Mouse (Mus musculus): ENCODE measurements at regions not wholly inside any gene's neighbourhood (a gene's known extent, or its start where the extent isn't known, plus 50 kb on each side); places are given as distances from the start of the nearest gene placed in this dataset.

DNA sequence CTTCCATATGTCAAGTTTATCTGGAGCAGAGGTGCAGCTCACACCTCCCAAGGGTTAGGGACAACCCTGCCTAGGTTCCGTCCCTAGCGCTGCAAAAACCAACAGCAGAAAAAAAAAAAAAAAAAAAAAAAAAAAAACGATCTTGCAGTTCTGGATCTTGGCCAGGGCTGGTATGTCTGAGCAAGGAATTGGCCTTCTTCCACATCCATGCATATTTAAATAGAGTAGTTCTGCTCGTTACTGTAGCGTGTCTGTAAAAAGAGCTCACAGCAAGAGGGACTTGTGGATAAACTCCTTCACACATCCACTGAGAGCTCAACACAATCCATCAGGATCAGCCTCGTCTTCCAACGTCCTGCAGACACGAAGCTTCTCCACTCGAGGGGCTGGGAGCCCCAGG, 639.4 kb upstream of the Adam5 start:
- DNase-seq (ENCODE audit: low read depth, low spot score), result no peak

DNA sequence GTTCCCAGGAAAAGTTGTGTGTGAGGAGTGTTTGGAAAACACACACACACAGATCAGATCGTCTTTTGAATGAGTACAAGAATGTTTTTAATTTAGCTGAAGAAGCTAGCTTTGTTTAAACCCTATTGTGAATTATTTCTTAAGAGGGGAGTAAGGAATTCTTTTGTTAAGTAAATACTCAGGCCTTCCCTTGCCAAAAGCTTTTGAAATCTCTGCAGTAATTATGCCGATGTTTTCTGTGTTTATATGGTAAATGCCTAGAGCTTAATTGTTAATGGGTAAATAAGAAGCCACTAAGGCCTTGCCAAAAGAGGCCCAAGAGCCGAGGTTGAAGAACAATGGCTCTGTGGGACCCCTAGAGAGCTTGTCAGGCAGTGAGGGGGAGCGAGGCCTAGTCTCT, 638.3 kb upstream of the Adam5 start:
- DNase-seq (ENCODE audit: low read depth, low spot score), result no peak

DNA sequence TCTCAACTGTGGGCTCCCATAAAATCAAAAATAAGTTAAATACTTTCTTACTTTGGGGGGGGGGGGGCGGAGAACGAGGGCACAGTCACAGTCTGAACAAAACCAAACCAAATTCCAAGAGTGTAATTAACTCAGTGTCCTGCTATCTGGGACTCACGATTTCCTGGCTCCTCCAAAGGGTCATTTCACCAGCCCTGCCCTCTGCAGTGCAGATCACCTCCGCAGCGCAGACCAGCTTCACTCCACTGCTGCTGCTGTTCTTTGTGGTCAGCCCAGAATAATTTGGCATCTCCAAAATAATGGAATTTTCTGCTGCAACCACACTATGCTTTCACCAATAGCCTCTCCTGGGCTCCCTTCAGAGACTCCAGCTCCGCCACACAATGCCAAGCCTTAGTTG, 631.5 kb upstream of the Adam5 start:
- DNase-seq (ENCODE audit: low read depth, low spot score), result no peak

DNA sequence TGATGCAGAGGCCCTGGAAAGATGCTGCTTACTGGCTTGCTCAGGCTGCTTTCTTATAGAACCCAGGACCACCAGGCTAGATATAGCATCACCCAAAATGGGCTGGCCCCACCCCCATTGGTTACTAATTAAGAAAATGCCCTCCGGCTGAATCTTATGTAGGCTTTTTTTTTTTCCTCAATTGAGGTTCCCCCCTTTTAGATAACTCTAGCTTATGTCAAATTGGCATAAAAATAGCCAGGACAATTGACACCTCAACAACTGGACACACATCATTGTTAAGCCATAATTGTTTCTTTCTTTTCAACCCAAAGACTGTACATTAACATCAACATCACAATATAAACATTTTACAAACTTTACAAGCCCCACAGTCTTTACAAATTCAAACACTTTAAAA, 630.8 kb upstream of the Adam5 start:
- DNase-seq (ENCODE audit: low read depth, low spot score), result no peak

DNA sequence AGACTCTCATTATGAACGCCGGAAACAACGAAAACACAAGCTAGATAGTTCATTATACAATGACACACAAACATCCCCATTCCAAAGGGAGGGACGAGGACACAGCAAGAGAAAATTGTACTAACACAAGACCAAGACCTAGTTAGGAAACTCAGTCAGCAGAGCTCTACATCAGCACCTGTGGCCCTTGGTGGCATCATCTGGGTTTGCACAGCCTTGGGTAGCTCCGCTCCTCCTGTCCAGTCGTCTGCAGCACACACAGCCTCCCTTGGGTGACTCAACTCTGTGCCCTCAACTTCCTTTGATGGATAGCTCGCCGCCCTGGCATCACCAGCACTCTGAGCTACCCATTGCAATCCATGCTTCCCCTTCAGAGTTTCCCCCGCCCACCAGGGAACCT, 629.7 kb upstream of the Adam5 start:
- no peak for DNase-seq (ENCODE audit: low read depth, low spot score)

DNA sequence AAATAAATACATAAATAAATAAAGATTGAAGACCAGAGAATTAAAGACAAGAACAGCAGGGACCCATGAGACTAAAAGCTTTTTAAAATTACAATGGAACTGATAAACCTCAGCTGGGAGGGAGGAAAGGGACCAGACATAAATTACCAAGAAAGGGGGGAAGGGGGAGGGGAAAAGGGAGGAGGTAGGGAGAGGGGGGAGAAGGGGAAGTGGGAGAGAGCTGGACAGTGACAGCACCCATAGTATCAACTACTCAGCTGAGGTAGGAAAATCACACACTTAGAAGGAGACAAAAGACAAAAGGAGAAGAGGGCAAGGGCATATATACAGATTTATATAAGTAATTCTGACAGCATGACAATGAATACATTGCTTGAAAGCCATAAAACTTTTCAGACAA, 626.4 kb upstream of the Adam5 start:
- no peak for DNase-seq (ENCODE audit: low read depth, low spot score)

DNA sequence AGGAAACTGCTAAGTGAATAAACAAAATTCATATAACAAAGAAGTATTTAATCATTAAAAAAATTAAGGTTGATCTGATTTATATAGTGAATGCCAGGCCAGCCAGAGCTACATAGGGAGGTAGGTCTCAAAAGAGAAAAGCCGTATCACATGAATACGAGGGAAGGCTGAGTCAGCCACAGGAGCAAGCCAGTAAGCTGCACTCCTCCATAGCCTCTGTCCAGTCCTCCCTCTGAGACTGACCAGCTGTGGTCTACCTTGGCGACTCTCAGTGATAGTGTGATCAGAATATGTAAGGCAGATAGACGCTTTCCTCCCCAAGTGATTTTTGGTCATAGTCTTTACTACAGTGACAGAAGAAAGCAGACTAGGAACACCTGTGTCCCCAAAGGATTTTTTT, 625.4 kb upstream of the Adam5 start:
- no peak for DNase-seq (ENCODE audit: low read depth, low spot score)

DNA sequence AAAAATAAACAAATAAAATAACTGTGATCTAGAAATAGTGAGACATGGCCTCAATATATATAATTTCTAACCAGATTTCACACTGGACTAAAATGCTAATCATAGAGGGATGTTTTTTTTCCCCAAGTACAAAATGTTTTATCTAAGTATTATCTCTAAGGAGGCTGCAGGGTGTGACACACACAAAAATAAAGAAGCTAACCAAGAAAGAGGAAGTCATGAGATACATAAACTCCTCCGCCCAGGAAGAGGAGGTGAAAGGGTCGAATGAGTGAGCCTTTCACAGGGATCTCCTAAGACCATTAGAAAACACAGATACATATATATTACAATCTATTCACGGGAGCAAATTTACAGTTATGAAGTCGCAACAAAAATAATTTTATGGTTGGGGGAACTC, 623.7 kb upstream of the Adam5 start:
- no peak for DNase-seq (ENCODE audit: low read depth, low spot score)

DNA sequence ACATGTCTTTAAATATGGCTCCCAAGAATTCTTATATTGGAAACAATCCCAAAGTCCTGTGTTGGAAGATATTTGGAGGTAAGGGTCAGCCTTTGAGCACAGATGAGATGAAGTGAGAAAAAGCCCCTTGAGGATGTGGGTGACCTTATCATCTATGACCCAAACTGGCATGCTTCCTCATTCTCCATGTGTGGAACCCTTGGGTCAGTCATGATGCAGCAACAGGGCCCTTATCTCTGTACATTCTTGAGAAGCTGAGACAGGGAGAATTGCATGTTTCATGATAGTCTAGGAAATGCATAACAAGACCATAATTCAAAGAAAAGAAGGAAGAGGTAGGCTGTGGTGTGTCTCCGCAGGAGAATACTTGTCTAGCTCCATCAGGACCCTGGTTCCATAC, 621.8 kb upstream of the Adam5 start:
- DNase-seq (ENCODE audit: low read depth, low spot score), result no peak

DNA sequence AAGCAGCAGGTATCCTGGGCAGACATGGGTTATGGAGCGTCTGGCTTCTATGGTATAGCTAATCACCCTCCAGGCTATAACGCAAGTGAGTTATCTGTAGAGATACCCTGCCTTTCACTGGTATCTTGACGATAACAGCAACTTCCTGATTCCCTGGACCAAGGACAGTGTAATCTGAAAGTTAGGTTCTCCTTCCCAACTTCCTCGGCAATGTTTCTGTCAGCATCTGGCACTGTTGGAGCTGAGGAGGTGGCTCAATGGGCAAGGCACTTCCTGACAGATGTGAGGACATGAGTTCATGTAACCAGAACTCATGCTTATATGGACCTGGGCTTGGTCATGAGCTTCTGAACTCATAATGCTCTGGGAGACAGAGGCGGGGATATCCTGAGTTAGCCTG, 620.9 kb upstream of the Adam5 start:
- DNase-seq (ENCODE audit: low read depth, low spot score), result no peak

DNA sequence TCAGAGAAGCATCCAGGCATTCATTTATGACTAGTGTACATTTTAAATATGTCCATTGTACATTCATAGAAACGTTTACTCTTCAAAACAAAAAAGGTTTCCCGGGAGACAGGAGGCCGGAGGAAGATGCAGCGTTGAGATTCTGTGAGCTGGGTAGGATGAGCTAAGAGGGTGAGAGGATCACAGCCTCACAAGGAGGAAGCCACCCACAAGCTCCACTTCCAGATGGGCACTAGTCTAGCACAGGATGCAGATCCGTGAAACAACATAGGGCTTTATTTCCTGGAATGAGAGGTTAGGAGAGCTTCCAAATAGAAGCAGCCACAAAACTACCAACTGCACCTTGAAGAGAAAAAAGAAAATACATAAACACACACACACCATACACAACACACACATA, 619.4 kb upstream of the Adam5 start:
- DNase-seq (ENCODE audit: low read depth, low spot score), result no peak

DNA sequence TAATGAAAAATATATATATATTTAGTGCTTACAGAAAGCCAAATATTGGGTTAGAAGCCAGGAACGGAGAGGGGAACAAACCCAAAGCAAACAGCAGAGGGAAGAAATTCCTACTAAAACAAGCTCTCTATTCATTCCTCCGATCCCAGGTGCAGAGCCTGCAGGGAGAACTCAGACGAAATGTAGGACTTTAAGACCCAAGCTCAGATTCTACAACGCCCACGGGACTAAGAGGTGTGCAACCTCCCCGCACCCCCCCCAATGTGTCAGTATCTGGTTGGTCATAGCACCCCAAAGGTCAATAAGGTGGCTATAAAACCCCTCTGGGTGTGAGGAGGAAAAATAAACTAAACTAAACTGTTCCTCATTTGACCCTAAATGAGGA, 616.9 kb upstream of the Adam5 start:
- DNase-seq (ENCODE audit: low read depth, low spot score), result no peak

DNA sequence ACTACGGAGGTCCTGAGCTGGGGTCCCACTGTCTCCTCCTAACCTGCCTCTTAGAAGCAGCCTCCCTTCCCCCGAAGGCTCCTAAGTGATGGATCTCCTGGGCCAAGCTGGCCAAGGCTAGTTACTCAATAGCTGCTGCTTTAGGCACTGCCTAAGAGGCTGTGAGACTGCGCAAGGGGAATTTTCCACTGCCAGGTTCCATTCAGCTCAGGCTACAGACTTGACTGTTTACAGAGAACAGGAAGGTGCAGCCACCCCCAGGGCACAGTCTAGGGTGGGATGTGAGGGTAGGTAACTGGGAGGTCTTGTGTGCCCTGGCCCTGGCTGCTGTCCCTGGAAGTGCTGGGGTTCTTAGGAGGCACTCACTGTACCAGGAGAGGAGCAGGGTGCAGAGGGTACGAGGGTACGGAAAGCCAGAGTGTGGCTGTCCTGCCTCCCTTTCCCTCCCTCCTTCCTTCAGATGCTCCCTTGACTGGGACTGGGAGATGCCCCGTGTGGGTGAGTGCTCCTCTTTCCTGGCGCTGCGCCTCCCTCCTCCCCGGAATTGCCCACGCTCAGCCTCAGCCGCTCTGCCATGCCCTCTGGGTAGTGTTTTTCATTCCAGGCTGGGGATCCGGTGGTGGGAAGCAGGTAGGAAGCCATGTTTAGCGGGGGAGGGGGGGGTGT, 616.4 kb upstream of the Adam5 start:
- peak; percentile 69 for DNase-seq (ENCODE audit: low read depth, low spot score)

DNA sequence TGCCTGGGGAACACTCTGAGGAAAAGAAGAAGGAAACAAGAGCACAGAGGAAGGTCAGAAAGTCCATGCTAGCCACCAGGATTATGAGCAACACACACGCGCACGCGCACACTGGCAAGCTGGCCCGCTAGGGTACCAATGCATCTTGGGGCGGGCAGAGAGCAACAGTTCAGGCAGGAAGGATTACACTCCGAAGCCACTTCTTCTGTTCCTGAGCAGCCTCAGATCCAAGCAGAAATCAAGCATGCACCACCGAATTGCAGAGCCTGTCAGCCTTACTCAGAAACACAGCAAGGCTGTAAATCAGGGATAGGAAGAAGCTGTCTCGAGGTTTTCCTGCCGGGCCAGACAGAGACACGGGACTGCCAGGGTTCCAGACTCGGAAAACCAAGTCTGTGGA, 615.8 kb upstream of the Adam5 start:
- peak; percentile 48 for DNase-seq (ENCODE audit: low read depth, low spot score)

DNA sequence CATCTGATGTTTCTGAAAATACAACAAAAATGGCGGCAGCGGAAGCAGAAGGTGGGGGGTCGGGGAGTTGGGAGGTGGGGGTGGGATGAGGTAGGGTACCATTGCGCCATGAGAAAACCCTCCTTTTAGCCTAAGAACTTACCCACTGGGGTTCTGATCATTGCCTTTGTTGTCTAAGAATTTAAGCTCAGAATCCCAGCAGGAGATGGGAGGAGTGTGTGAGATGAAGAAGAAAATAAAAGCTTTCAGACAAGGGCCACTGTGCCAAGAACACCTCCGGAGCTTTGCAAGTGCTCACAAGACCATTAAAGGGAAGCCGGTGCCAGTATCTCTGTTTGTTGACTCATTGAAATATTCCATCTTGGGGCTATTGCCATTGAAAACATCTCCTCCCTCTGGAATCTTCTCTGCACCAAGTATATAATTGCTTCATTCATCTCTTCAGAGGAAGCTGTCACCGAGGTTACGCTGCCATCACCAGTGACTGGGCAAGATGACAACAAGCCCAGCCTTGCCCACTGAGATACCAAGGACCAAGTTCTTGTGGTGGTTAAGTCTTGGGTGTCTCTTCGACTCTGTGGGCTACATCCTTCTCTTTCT, 614.0 kb upstream of the Adam5 start:
- DNase-seq (ENCODE audit: low read depth, low spot score), result peak; percentile 83

DNA sequence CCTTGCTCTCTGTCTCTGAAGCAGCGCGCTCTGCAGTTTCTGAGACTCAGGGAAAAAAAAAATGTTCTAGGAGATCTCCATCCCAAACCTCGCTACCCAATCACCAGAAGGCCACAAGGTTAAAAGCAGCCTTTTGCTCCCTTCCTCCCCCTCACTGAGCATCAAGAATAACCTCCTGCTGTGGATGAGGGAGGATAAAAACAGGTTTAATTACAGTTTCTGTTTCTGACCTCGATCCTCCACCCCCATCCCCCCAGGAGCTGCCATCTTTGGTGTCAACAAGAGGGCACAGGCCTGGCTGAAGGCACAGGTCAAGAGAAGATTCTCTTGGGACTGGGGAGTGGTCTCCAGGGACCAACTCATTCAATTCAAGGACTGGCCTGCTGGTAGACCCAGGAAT, 613.0 kb upstream of the Adam5 start:
- no peak for DNase-seq (ENCODE audit: low read depth, low spot score)

DNA sequence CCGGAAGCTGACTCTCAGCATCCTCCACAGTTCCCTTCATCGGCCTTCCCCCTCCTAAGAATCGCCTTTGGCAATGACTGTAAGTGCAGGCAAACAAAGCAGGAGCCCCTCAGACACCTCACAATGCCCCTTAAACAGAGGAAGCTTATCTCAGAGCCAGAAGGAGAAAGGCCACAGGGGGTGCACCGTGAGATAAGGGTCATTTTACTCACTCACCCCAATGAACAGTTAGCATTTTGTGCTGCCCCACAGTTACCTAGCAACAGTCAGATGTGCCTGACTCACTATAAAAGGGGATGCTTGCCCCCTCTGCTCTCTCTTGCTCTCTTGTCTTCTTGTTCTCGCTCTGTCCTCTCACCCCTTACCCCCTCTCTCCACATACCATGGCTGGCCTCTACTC, 606.4 kb upstream of the Adam5 start:
- DNase-seq (ENCODE audit: low read depth, low spot score), result no peak

DNA sequence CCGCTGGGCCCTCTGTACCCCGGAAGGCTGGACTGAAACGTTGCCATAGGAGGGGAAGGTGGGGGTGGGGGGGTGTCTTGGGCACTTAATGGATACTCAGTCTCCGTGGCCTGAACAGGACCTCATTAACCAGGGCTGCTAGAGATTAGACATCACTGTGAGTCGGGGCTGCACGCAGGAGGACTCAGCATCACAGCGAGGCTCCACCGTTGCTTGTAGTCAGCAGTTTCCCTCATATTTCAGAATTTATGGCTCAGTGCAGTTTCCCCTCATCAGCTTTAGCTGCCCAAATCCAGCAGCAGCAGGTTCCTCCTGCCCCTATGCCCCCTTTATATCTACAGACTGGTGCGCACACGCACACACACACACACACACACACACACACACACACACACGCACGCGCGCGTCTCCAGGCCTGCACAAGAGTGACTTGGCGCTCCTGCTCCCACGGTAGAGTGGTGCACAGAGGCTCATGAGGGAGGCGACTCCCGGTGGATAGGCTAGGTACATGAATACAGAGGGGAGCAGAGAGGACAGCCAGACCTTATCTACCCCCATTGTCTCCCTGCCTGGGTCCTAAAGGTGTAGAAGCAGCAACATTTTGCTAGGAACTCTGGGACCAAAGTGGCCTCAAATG, 605.8 kb upstream of the Adam5 start:
- no peak for DNase-seq (ENCODE audit: low read depth, low spot score)

DNA sequence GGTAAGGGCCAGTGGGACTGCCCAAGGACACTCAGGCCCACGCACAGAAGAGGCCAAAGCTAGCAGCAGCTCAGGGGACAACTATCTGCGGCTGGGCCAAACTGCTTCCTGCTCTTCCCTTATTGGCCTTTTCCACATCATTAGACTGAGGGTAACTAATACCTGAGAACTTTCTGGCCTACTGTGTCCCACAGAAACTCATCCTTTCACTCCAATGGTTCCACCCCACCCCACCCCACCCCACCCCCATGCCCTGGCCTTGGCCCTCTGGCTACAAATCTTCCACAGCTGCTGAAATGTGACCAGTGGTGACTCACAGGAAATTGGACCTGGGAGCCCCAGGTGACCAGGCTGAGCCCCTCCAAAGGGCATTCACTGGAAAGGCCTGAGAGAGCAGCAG, 604.6 kb upstream of the Adam5 start:
- DNase-seq (ENCODE audit: low read depth, low spot score), result peak; percentile 65

DNA sequence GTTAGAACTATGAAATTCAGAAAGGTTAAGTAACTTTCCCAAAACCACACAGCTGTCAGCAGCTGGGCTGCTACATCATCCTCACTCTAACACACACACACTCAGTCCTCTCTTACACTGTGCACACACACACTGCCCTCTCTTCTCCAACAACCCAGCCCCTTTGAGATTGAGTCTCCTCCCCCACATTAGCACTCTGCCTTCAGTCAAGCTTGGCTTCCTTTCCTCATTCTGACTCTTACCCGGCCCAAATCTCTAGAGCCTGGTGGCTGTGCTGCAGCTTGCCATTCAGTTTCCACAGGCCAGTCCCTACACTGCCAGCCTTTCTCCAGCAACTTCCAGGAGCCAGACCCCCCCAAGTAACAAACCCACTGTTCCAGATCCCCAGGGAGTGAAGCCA, 602.0 kb upstream of the Adam5 start:
- peak; percentile 48 for DNase-seq (ENCODE audit: low read depth, low spot score)

DNA sequence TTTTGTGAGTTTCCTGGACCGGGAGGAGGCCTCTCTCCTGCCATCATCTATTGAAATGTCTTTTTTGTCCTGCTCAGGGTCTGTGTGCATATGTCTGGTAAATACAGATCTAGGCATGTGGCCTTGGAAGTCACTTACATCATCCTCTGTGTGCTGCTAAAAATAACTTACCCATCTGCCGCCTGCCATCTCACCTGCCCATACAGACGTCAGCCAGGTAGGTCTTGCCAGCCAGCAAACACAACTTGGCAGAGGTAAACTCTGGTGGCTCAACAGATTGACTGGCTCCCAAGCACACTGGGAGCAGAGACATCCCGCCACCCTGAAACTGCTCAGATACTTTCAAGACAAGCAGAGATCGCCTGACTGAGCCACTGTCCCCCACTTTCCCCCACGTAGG, 597.3 kb upstream of the Adam5 start:
- DNase-seq (ENCODE audit: low read depth, low spot score), result no peak

DNA sequence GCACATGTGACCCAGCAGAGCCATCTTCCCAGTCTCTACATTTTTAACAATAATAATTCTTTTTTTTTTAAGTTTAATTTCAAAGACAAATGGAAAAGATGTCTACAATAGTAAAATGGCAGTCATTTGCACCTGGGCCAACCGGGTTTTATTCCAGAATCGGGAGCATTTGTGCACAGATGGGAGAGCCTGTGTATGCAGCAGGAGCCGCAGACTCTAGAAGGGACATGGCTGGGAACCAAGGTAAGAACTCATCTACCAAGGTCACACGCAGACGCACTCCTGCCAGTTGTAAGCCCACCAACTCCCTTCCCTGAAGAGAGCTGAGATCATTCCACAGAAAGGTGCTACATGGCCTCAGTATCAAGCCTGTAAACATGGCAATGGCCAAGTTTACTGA, 586.4 kb upstream of the Adam5 start:
- no peak for DNase-seq (ENCODE audit: low read depth, low spot score)

DNA sequence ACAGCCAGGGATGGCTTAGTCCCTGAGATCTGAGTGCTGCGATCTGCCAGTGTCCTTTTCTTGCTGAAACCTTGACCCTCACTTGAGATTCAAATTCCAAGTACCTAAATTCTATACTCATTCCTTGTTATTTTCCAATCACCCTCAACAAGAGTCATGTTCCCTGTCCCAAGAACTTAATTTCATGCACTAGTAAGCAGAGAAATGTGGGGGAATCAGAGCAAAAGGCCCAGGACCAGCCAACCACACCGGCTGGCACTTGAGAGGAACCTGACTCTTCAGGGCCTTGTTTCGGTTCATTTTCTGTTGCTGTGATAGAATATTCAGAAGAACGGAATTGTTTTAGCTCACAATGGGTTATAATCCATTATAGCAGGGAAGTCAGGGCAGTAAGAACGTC, 583.7 kb upstream of the Adam5 start:
- DNase-seq (ENCODE audit: low read depth, low spot score), result no peak

DNA sequence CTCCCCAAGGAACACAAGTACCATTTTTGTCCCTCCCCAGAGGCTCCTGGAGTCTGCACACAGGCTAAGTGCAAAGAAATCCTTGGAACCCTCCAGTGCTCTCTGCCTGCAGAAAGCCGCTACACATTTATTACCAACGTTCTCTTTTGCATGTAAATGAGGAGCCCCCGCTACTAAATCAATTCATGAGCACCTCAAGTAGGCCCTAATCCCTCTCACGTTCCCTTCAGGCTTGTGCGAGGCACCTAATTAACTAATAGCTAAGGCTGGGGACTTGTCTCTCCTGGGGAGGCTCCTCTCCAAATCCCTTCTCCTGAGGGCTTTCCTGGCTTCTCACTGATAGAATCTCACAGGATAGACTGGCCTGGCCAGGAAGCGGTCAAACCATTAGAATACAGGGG, 568.6 kb upstream of the Adam5 start:
- no peak for DNase-seq (ENCODE audit: low read depth, low spot score)
